Mouse (Mus musculus): ENCODE measurements around the gene Smg1. TPM values are rescaled to one million over a fixed set of nuclear protein-coding genes. Genes with fewer than 3 reads are reported as not detected.

The Smg1 gene
- polyA plus RNA-seq (2014; fragmentation: Nextera tagmentation; extraction: Ambion mirVana) = 20.1 and 30.3 TPM in 2 replicates

- DNase-seq (ENCODE audit: low spot score) = peak; percentile 99
- Histone ChIP-seq H3K4me2 (replicated peaks; ENCODE audit: low read depth, low read length) (peak within 1 kb of the TSS; percentile 81), H3K27ac (ENCODE audit: low read depth, low read length) (peak within 1 kb of the TSS; percentile 85), H3K4me3 (ENCODE audit: low read depth, low read length) (peak within 1 kb of the TSS; percentile 88), H3K4me1 (replicated peaks; ENCODE audit: control insufficient read depth, insufficient read depth, low read length) (no peaks in the 10 kb centered on the region), H3K9me3 (ENCODE audit: control insufficient read depth, low read length) (no peaks in the 10 kb centered on the region), H3K9ac (ENCODE audit: low read depth, low read length) (peak within 1 kb of the TSS; percentile 93), H3K36me3 (ENCODE audit: control insufficient read depth, insufficient read depth, low read length) (no peaks in the 10 kb centered on the region), H3K27me3 (ENCODE audit: control insufficient read depth, insufficient read depth, low read length) (no peaks in the 10 kb centered on the region)
- 2% methylated on average over 49 of the region's 79 CpGs for WGBS
- ATAC-seq (ENCODE audit: low FRiP score) = peak; percentile 96
These were observed at the start of gene Smg1 for GRCm38 (mm10) chr7:118243453-118244385. Gene Smg1 (minus strand): TSS chr7:118243670.

- H3K9me3 ChIP-seq (ENCODE audit: control insufficient read depth, low read length) = no peaks in the 10 kb centered on the region
- no peaks in the 10 kb centered on the region for H3K4me1 ChIP-seq (replicated peaks; ENCODE audit: control insufficient read depth, insufficient read depth, low read length)
- ATAC-seq (ENCODE audit: low FRiP score) (no peak), DNase-seq (ENCODE audit: low spot score) (no peak)
- no peak overlapping the region for H3K4me3 ChIP-seq (ENCODE audit: low read depth, low read length)
- no peaks in the 10 kb centered on the region for H3K36me3 ChIP-seq (ENCODE audit: control insufficient read depth, insufficient read depth, low read length)
- H3K4me2 ChIP-seq (replicated peaks; ENCODE audit: low read depth, low read length) = no peak overlapping the region
- no peaks in the 10 kb centered on the region for H3K27me3 ChIP-seq (ENCODE audit: control insufficient read depth, insufficient read depth, low read length)
- H3K27ac ChIP-seq (ENCODE audit: low read depth, low read length) = no peak overlapping the region
- WGBS = 85% methylated on average over 2 of the region's 2 CpGs
- H3K9ac ChIP-seq (ENCODE audit: low read depth, low read length) = no peak overlapping the region
These were observed 39.7 kb upstream of the Smg1 start for GRCm38 (mm10) chr7:118283186-118283585.

- Histone ChIP-seq H3K27me3 (ENCODE audit: control insufficient read depth, insufficient read depth, low read length) (no peaks in the 10 kb centered on the region), H3K27ac (ENCODE audit: low read depth, low read length) (no peak overlapping the region), H3K4me3 (ENCODE audit: low read depth, low read length) (no peak overlapping the region), H3K4me1 (replicated peaks; ENCODE audit: control insufficient read depth, insufficient read depth, low read length) (no peaks in the 10 kb centered on the region), H3K9ac (ENCODE audit: low read depth, low read length) (no peak overlapping the region), H3K36me3 (ENCODE audit: control insufficient read depth, insufficient read depth, low read length) (no peaks in the 10 kb centered on the region), H3K9me3 (ENCODE audit: control insufficient read depth, low read length) (no peaks in the 10 kb centered on the region), H3K4me2 (replicated peaks; ENCODE audit: low read depth, low read length) (no peak overlapping the region)
- ATAC-seq (ENCODE audit: low FRiP score) = no peak
- no peak for DNase-seq (ENCODE audit: low spot score)
- WGBS = 83% methylated on average over 9 of the region's 9 CpGs
These were observed 39.1 kb upstream of the Smg1 start for GRCm38 (mm10) chr7:118282543-118282942.

- no peak overlapping the region for H3K4me3 ChIP-seq (ENCODE audit: low read depth, low read length)
- H3K36me3 ChIP-seq (ENCODE audit: control insufficient read depth, insufficient read depth, low read length) = no peaks in the 10 kb centered on the region
- DNase-seq (ENCODE audit: low spot score) (no peak), ATAC-seq (ENCODE audit: low FRiP score) (no peak)
- no peak overlapping the region for H3K4me2 ChIP-seq (replicated peaks; ENCODE audit: low read depth, low read length)
- no peak overlapping the region for H3K9ac ChIP-seq (ENCODE audit: low read depth, low read length)
- H3K27me3 ChIP-seq (ENCODE audit: control insufficient read depth, insufficient read depth, low read length) = no peaks in the 10 kb centered on the region
- H3K9me3 ChIP-seq (ENCODE audit: control insufficient read depth, low read length) = no peaks in the 10 kb centered on the region
- no peak overlapping the region for H3K27ac ChIP-seq (ENCODE audit: low read depth, low read length)
- WGBS = 49% methylated on average over 3 of the region's 3 CpGs
- H3K4me1 ChIP-seq (replicated peaks; ENCODE audit: control insufficient read depth, insufficient read depth, low read length) = no peaks in the 10 kb centered on the region
These were observed 36.1 kb upstream of the Smg1 start for GRCm38 (mm10) chr7:118279521-118279920.

GRCm38 (mm10) chr7:118277335-118277910, 34.0 kb upstream of the Smg1 start:
- Histone ChIP-seq H3K4me3 (ENCODE audit: low read depth, low read length) (no peak overlapping the region), H3K4me2 (replicated peaks; ENCODE audit: low read depth, low read length) (no peak overlapping the region), H3K27me3 (ENCODE audit: control insufficient read depth, insufficient read depth, low read length) (no peaks in the 10 kb centered on the region), H3K27ac (ENCODE audit: low read depth, low read length) (no peak overlapping the region), H3K9me3 (ENCODE audit: control insufficient read depth, low read length) (no peaks in the 10 kb centered on the region), H3K36me3 (ENCODE audit: control insufficient read depth, insufficient read depth, low read length) (no peaks in the 10 kb centered on the region), H3K9ac (ENCODE audit: low read depth, low read length) (no peak overlapping the region), H3K4me1 (replicated peaks; ENCODE audit: control insufficient read depth, insufficient read depth, low read length) (no peaks in the 10 kb centered on the region)
- DNase-seq (ENCODE audit: low spot score) (no peak), ATAC-seq (ENCODE audit: low FRiP score) (no peak)
- WGBS = 73% methylated on average over 11 of the region's 11 CpGs

- no peaks in the 10 kb centered on the region for H3K4me1 ChIP-seq (replicated peaks; ENCODE audit: control insufficient read depth, insufficient read depth, low read length)
- DNase-seq (ENCODE audit: low spot score) (no peak), ATAC-seq (ENCODE audit: low FRiP score) (no peak)
- 93% methylated on average over 15 of the region's 15 CpGs for WGBS
- no peak overlapping the region for H3K4me3 ChIP-seq (ENCODE audit: low read depth, low read length)
- no peaks in the 10 kb centered on the region for H3K27me3 ChIP-seq (ENCODE audit: control insufficient read depth, insufficient read depth, low read length)
- H3K9ac ChIP-seq (ENCODE audit: low read depth, low read length) = no peak overlapping the region
- no peak overlapping the region for H3K4me2 ChIP-seq (replicated peaks; ENCODE audit: low read depth, low read length)
- no peaks in the 10 kb centered on the region for H3K36me3 ChIP-seq (ENCODE audit: control insufficient read depth, insufficient read depth, low read length)
- H3K9me3 ChIP-seq (ENCODE audit: control insufficient read depth, low read length) = no peaks in the 10 kb centered on the region
- no peak overlapping the region for H3K27ac ChIP-seq (ENCODE audit: low read depth, low read length)
These were observed 33.3 kb upstream of the Smg1 start for GRCm38 (mm10) chr7:118276684-118277334.

- H3K4me2 ChIP-seq (replicated peaks; ENCODE audit: low read depth, low read length) = no peak overlapping the region
- WGBS = 87% methylated on average over 6 of the region's 6 CpGs
- no peak for DNase-seq (ENCODE audit: low spot score)
- no peaks in the 10 kb centered on the region for H3K36me3 ChIP-seq (ENCODE audit: control insufficient read depth, insufficient read depth, low read length)
- no peak overlapping the region for H3K9ac ChIP-seq (ENCODE audit: low read depth, low read length)
- no peaks in the 10 kb centered on the region for H3K27me3 ChIP-seq (ENCODE audit: control insufficient read depth, insufficient read depth, low read length)
- no peaks in the 10 kb centered on the region for H3K4me1 ChIP-seq (replicated peaks; ENCODE audit: control insufficient read depth, insufficient read depth, low read length)
- H3K4me3 ChIP-seq (ENCODE audit: low read depth, low read length) = no peak overlapping the region
- H3K27ac ChIP-seq (ENCODE audit: low read depth, low read length) = no peak overlapping the region
- ATAC-seq (ENCODE audit: low FRiP score) = no peak
- H3K9me3 ChIP-seq (ENCODE audit: control insufficient read depth, low read length) = no peaks in the 10 kb centered on the region
These were observed 31.8 kb upstream of the Smg1 start for GRCm38 (mm10) chr7:118275265-118275664.

GRCm38 (mm10) chr7:118274851-118275250, 31.4 kb upstream of the Smg1 start:
- Histone ChIP-seq H3K9ac (ENCODE audit: low read depth, low read length) (no peak overlapping the region), H3K9me3 (ENCODE audit: control insufficient read depth, low read length) (no peaks in the 10 kb centered on the region), H3K4me3 (ENCODE audit: low read depth, low read length) (no peak overlapping the region), H3K27me3 (ENCODE audit: control insufficient read depth, insufficient read depth, low read length) (no peaks in the 10 kb centered on the region), H3K27ac (ENCODE audit: low read depth, low read length) (no peak overlapping the region), H3K36me3 (ENCODE audit: control insufficient read depth, insufficient read depth, low read length) (no peaks in the 10 kb centered on the region), H3K4me1 (replicated peaks; ENCODE audit: control insufficient read depth, insufficient read depth, low read length) (no peaks in the 10 kb centered on the region), H3K4me2 (replicated peaks; ENCODE audit: low read depth, low read length) (no peak overlapping the region)
- DNase-seq (ENCODE audit: low spot score) (no peak), ATAC-seq (ENCODE audit: low FRiP score) (no peak)
- 94% methylated on average over 5 of the region's 5 CpGs for WGBS
